Mouse (Mus musculus): ENCODE data around the gene Ms4a15.

- TF ChIP-seq CTCF (IDR thresholded peaks at IDR 0.05; ENCODE audit: borderline replicate concordance, insufficient read depth, low read length) = no peak
- no peak for TF ChIP-seq POLR2A (IDR thresholded peaks at IDR 0.05; ENCODE audit: low read depth, low read length)
Observed at GRCm38 (mm10) chr19:10975187-10975586, 17.9 kb downstream of the Ms4a15 start.

Data from embryonic fibroblast, embryonic 13.5 days (primary cell).